Mouse (Mus musculus) myocyte (in vitro differentiated cells): ENCODE data around the gene Ldhc.

Experiments used
- CEBPB ChIP-seq: IDR thresholded peaks from 2 replicates; pipeline ENCODE4 v1.6.1; 2011; ENCODE audit warnings: mild to moderate bottlenecking, moderate library complexity; ENCODE audit not compliant: poor library complexity, insufficient read depth, severe bottlenecking
- E2F4 ChIP-seq: IDR thresholded peaks from one replicate; pipeline ENCODE4 v1.6.1; 2011; ENCODE audit warnings: mild to moderate bottlenecking, control low read depth, moderate library complexity; ENCODE audit not compliant: insufficient read depth
- MAX ChIP-seq: IDR thresholded peaks from one replicate; pipeline ENCODE4 v1.6.1; 2011; ENCODE audit warnings: low read depth, mild to moderate bottlenecking, control low read depth
- MYOG ChIP-seq, 3 experiments: IDR thresholded peaks; one replicate each; pipeline ENCODE4 v1.6.1; 2011; ENCODE audit warnings: control low read depth in 2 of 3, low read depth in 2 of 3, mild to moderate bottlenecking in 2 of 3; ENCODE audit not compliant: insufficient read length in 2 of 3, control insufficient read depth in 1 of 3, insufficient read depth in 1 of 3
- POLR2A ChIP-seq: IDR thresholded peaks from one replicate; pipeline ENCODE4 v1.6.1; 2011; ENCODE audit warnings: low read depth, mild to moderate bottlenecking, control low read depth, moderate library complexity; ENCODE audit not compliant: insufficient read length
- POLR2AphosphoS2 ChIP-seq: IDR thresholded peaks from one replicate; pipeline ENCODE4 v1.6.1; 2011; ENCODE audit warnings: low read depth, control low read depth; ENCODE audit not compliant: insufficient read length
- REST ChIP-seq: IDR thresholded peaks from one replicate; pipeline ENCODE4 v1.6.1; 2011; ENCODE audit warnings: mild to moderate bottlenecking, control low read depth, moderate library complexity; ENCODE audit not compliant: insufficient read depth, insufficient read length
- SRF ChIP-seq: IDR thresholded peaks from one replicate; pipeline ENCODE4 v1.6.1; 2011; ENCODE audit warnings: low read depth; ENCODE audit not compliant: control insufficient read depth, insufficient read length
- TCF12 ChIP-seq: IDR thresholded peaks from one replicate; pipeline ENCODE4 v1.6.1; 2011; ENCODE audit warnings: mild to moderate bottlenecking, control low read depth; ENCODE audit not compliant: poor library complexity, insufficient read depth, severe bottlenecking
- USF1 ChIP-seq: IDR thresholded peaks from one replicate; pipeline ENCODE4 v1.6.1; 2011; ENCODE audit warnings: low read depth, mild to moderate bottlenecking, control low read depth, moderate library complexity

DNA sequence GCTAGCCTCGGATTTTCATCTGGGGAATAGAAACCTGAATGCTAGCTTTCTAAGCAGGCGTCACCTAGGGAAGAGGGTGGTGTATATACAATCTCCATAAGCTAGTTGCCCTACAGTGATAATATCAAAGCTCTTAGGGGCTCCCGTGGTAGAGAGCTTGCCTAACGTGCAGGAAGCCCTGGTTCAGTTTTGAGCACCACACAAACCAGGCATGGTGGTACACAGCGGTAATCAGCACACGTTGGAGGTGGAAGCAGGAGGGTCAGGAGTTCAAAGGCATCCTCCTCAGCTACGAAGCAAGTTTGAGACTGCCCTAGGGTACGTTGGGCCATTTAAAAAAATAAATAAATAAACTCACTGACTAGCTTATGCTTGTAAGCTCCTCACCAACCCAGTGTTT lies 29.3 kb upstream of the Ldhc start:
- TF ChIP-seq POLR2AphosphoS2 (no peak), POLR2A (no peak), SRF (no peak), MAX (no peak), E2F4 (no peak), CEBPB (no peak), REST (no peak), MYOG (IDR thresholded peaks at IDR 0.05; ENCODE audit: control insufficient read depth in 1 of 3, insufficient read depth in 1 of 3, insufficient read length in 2 of 3, low read depth in 2 of 3) (no peak), USF1 (no peak), TCF12 (no peak)
